Mouse (Mus musculus): ENCODE data around the gene Wdr70. TPM values are rescaled to one million over a fixed set of nuclear protein-coding genes. Genes with fewer than 3 reads are reported as not detected.

Gene Wdr70
- total RNA-seq, 2 experiments from 2014 or later: 29.9 to 40.2 TPM

Other genes with a start within 250 kb of the Wdr70 start
- 85.9 and 100 TPM in 2 replicates for gene Nup155, start 10.1 kb upstream of the Wdr70 start, total RNA-seq (2014; fragmentation: Nextera tagmentation)
- gene Nup155, start 10.1 kb upstream of the Wdr70 start, total RNA-seq (2017): 63.5 and 96.5 TPM in 2 replicates
- 6.7 and 7.3 TPM in 2 replicates for gene Cplane1, start 69.9 kb upstream of the Wdr70 start, total RNA-seq (2014; fragmentation: Nextera tagmentation)
- 2.2 and 3.6 TPM in 2 replicates for gene Cplane1, start 69.9 kb upstream of the Wdr70 start, total RNA-seq (2017)

Measured in megakaryocyte-erythroid progenitor cell, adult 5-6 weeks (primary cell).